Mouse (Mus musculus): Measurements from ENCODE around the gene Cox7a2l. TPM values are rescaled to one million over a fixed set of nuclear protein-coding genes. Genes with fewer than 3 reads are reported as not detected.

Cox7a2l gene
- 100 to 1,000 TPM; 314 to 318 TPM for total RNA-seq (2021)

DNA sequence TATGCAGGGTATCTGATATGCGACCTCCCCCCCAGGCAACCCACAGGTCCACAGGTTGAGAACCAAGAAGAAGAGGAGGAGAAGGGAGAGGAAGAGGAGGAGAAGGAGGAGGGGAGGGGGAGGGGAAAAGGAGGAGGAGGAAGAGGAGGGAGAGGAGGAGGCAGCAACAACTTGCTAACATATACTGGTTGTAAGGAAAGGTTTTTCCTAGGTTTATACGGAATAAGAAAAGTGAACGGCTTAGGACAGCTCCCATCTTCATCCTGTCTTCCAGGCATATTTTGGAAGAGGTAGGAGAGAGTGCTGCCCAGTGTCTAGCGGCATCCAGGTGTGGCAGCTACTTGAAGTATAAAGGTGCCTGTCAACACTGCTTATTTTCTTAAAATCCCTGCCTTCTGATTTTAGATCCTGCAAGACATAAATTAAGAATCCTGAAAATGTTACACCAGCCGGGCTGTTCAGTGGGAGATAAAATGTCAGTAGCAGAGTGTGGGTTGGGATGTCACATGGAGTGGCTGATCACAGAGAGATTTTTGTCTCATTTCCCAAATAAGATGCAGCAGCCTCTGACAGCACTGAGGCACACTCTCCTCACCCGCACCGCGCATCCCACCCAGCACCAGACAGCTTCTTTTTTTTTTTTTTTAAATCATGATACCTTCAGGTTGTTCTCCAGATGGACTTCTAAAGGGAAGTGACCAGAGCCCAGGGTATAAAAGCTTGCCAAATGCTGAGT lies at the start of gene Cox7a2l:
Cox7a2l (minus strand) TSS at position 51 of the 736 bp plus-strand sequence.
- DNase-seq: no peak
- intact Hi-C loops (cut with DNase I): no loop called here

DNA sequence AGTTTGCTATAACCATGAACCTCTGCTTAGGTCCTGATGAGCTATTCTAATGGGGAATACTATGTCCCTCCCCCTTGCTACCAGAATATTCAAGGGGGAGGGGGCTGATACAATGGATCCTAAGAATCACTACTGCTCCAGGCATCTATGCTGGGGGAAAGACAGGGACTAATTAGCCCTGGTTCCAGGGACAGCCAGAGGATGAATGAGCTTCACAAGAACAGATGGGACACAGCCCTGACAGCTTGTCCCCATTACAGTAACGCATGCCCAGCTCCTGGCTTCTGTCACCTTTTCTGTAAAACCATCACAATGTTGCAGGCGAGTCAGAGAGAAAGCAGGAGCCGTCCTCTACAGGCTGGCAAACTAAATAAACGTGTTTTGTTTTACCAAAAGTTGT lies 48.4 kb upstream of the Cox7a2l start:
- intact Hi-C loops (cut with DNase I): no loop called here
- no peak for DNase-seq

DNA sequence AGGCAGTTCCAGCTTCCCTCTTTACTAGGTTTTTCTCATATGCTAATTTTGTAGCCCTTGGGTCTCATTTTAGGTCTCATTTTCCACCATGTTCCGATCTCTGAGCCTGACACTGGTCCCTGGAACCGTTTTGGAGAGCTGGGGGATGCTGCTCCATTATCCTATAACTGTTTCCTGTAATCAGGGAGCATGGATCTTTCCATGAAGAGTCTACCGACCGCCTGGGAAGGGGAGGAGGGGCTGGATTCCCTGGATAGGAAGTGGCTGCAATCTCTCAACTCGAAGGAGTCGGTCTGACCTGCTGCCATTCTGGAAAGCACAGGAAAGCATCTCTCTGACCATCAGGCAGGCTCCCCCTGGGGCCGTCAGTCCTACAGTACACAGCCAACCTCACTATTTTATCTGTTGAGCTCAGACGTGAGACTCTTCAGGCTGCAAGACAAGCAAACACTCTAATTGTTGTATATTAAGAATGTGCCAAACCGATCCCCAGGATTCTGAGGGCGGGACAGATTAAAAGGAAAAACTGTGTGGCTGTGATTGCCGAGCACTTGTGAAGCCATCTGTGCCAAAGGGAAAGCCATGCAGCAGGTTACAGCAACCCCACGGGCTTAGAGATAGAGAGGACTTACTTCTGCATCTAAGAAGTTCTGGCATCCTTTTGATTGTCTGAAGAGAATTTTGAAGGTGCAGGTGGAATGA lies 47.1 kb upstream of the Cox7a2l start:
- intact Hi-C loops (cut with DNase I): no loop called here
- peak in 1 of 2 experiments; percentile 11 for DNase-seq

- intact Hi-C loops (cut with DNase I): no loop called here
- peak; percentile 53 to 72 for DNase-seq
Measured at GRCm38 (mm10) chr17:83563703-83564111, 46.6 kb upstream of the Cox7a2l start.

DNA sequence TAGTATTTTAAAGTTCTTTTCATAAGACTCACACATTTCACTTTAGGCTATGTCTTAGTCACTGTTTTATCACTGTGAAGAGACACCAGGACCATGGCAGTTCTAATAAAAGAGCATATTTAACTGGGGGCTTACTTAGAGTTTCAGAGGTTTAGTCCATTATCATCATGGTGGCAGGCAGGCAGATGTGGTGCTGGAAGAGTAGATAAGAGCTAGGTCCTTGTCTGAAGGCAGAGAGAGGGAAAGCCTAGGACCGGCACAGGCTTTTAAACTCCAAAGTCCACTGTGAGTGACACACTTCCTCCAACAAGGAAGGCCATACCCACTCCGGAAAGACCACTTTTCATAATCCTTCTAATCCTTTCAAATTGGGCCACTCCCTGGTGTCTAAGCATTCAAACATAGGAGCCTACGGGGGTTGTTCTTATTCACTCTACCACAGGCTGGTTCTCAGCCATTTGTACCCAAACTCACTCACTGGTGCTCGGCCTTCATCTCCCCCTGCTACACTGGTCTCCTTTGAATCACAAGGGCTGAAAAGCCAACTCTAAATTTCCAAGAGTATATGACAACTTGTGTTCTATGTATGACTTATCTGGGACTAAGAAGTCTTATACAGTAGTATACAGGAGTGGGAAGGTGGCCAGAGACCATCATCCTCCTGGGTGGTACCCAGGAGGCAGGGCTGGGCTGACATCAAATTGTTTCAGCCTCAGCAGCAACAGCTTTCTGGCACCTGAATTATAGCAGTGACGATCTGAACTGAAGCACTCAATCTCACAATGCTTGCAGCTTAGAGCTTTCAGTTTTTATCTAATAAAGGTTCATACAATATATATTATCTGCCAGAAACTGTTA lies 45.3 kb upstream of the Cox7a2l start:
- intact Hi-C loops (cut with DNase I): no loop called here

GRCm38 (mm10) chr17:83559081-83559480 lies 42.0 kb upstream of the Cox7a2l start:
- intact Hi-C loops (cut with DNase I): no loop called here
- DNase-seq: no peak

More for the DNA sequence above, 45.3 kb upstream of the Cox7a2l start:
- DNase-seq: no peak

- intact Hi-C loops (cut with DNase I): no loop called here
- no peak for DNase-seq
Measured at GRCm38 (mm10) chr17:83555836-83556235, 38.7 kb upstream of the Cox7a2l start.

GRCm38 (mm10) chr17:83554997-83555396 lies 37.9 kb upstream of the Cox7a2l start:
- intact Hi-C loops (cut with DNase I): no loop called here

DNA sequence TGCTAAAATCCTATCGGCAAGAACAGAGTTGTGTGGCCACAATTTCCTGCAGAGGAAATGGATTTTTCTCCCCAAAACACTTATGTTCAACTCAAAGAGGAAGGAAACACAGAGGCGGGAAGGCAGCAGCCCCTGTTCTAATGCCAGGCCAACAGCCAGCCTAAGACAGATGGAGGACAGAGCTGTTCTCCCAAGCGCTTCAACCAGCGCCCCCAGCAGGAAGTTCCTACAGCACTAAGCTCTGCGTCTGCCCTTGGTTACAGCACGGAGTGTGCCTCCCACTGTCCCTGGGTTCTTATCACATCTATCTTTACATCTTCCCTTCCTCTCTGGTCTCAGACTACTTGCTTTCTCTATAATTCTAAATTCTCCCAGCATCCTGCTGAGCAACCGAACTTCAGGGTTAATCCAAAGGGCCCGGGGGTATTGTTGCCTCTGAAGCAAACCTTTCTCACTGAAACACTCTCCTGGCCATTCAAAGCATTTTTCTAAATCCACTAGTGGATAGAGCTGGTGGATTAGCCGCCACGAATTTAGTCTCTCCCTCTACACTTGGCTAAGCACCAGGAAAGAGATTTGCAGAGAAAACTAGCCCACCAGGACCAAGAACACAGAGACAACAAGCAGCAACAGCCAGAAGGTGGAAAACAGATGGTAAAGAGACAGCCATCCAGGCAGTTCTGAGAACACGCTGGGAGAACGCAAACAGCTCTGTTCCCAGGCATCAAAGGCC lies 31.5 kb upstream of the Cox7a2l start:
- DNase-seq: peak in 1 of 2 experiments; percentile 26
- intact Hi-C loops (cut with DNase I): no loop called here

More at GRCm38 (mm10) chr17:83554997-83555396, 37.9 kb upstream of the Cox7a2l start:
- DNase-seq: no peak

DNA sequence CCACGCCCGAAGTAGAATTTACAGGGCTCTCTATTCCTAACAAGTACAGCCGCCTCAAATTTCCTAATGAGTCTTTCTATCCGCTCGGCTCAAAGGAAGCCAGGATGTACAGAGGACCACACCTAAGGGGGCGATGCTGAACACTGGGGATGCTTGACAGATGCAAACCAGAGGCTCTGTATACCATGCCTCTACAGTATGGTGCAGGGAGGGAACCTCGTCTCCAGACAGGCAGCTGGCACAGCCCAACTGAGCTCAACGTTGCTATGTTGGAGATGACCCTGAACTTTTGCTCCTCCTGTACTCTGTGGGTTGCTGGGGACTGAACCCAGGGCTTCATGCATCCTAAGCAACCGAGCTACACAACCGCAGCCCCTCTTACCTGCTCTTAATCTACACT lies 30.0 kb upstream of the Cox7a2l start:
- no peak for DNase-seq
- intact Hi-C loops (cut with DNase I): no loop called here

DNA sequence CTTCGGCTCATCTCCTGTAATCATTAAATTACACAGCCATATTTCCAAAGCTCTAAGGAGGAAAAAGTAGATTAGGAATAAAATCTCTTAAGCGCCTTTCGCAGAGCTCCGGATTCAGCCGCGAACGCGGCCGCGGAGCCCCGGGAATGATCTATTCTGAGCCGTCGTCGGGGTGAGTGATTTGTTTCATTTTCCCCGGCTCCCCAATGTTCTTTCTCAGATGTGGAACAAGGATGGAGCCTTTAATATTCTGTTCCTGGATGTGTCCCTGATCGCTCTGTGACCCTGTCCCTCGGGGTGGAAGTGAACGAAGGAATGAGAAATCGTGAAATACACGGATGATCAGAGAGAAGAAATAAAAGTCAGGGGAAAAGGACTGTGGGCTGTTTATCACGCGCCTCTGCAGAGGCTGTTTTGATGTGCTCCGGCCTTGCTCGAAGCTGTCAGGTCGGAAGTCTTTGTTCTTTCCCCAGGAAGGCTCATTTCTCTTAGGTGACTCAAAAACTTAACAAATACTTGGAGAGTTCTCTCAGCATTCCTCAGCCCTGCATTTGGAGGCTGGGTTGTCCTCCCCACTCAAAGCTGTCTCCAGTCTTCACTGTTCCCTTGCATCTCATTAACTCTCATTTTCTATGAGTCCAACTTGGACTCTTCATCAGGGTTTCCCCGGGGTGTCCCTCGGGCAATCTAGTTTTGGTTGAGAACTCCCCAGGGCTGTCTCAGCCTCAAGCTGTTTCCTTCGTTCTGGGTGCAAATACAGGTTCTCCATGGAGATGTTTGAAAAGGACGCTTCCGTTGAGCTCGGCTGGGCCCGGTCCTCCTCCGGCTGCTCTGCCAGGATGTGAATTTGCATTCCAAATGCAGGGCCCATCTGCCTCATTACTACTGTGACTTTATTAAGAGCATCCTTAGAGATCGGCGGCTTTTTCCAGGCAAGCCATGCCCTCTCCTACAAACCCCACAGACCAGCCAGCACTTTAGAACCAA lies 28.9 kb upstream of the Cox7a2l start:
- peak in 1 of 2 experiments; percentile 34 for DNase-seq
- intact Hi-C loops (cut with DNase I): no loop called here

GRCm38 (mm10) chr17:83545259-83545658 lies 28.1 kb upstream of the Cox7a2l start:
- intact Hi-C loops (cut with DNase I): no loop called here
- DNase-seq: peak in 1 of 2 experiments; percentile 7

- intact Hi-C loops (cut with DNase I): no loop called here
- DNase-seq: no peak
Measured at GRCm38 (mm10) chr17:83542424-83542823, 25.3 kb upstream of the Cox7a2l start.

DNA sequence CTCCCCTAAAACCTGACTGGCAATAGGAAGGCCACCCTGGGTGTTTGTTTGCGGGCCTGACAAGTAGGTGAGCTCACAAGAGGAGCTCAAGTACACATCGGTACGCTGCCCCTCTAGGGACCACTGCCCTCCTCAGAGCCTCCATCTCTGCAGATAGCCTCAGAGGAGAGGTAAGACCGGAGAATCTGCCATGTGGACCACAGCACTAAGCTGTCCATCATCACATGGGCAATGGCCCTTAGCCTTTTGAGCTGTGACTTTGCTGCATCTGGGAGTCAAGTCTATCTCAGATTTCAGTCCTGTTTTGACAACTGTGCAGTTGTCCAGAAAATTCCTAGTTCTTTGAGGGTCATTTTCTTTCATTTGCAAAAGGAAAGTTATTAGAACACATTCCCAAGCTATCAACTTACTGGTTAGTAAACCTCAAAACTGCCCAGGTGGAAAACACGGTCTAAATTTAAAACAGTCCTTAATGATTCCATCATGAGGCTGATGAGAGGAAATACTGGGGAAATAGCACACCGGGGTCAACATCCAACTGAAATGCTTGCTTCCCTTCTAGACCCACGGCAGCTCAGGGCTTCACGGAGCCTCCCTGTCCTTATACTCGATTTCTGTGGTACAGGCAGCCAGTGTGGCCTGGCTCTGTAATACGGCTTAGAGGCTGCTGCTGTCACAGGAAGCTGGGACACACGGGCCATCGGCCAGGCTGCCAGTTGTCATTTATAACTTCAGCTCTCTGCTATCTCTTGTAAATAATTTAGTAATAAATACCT lies 22.3 kb upstream of the Cox7a2l start:
- intact Hi-C loops (cut with DNase I): no loop called here
- no peak for DNase-seq

GRCm38 (mm10) chr17:83538694-83539093 lies 21.6 kb upstream of the Cox7a2l start:
- intact Hi-C loops (cut with DNase I): no loop called here
- DNase-seq: no peak

GRCm38 (mm10) chr17:83538141-83538540 lies 21.0 kb upstream of the Cox7a2l start:
- intact Hi-C loops (cut with DNase I): no loop called here
- DNase-seq: no peak

- DNase-seq: no peak
- intact Hi-C loops (cut with DNase I): no loop called here
Measured at GRCm38 (mm10) chr17:83533150-83533549, 16.0 kb upstream of the Cox7a2l start.

DNA sequence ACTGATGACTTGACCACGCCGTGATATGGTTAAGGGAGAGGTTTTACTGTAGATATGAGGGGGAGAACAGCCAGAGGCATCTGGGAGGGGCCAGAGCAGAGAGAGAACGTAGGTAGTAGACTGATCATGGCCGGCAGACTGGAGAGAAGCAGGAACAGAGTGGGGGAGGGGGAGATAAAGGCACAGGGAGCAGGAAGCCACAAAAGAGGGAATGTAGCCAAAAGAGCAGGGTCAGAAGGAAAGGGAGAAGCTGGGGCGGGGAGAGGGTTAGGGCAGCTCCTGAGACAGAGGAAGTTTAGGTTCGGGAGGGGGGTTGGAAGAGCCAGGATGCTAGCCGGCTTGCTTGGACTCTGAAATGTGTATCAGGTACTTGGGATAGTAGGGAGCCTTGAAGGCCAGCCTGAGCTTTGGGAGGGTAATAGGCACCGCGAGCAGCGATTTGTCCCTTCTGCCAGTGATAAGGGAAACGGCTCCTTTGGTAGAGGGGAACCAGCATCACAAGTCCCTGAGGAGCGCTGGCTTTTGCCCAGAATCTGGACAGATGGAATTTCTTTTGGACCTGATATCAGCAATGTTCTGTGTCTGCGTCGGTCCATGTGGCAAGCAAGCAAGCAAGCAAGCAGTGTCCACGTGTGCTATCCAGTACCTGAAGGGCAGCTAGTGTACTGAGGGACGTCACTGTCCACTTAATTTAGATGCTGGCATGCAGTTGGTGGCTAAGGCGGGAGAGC lies 10.7 kb upstream of the Cox7a2l start:
- peak; percentile 49 to 74 for DNase-seq
- intact Hi-C loops (cut with DNase I): no loop called here

Measured in heart, postnatal 10 days (tissue).